Mouse (Mus musculus) hindbrain, postnatal 0 days (tissue): Measurements from ENCODE around the gene Smarcb1. TPM values are rescaled to one million over a fixed set of nuclear protein-coding genes. Genes with fewer than 3 reads are reported as not detected.

Source experiments
- ATAC-seq: fragments of 200-750 bp; cut with Nextera tagmentation; 2 replicates; pipeline ENCODE4 v1.8.0; 2017; ENCODE audit warnings: mild to moderate bottlenecking, moderate TSS enrichment, moderate library complexity
- DNase-seq: peaks from one replicate; pipeline ENCODE4 v3.0.0-alpha.2; 2015; ENCODE audit warnings: low spot score
- H3K27ac ChIP-seq: fragments of 300-500 bp; sonication (generic); 2 replicates; pipeline ENCODE4 v1.5.1; 2014; ENCODE audit warnings: mild to moderate bottlenecking
- H3K27me3 ChIP-seq: fragments of 300-500 bp; sonication (generic); 2 replicates; pipeline ENCODE4 v1.6.1; 2014; ENCODE audit warnings: low read length, mixed read lengths; ENCODE audit not compliant: insufficient read depth
- H3K36me3 ChIP-seq: fragments of 300-500 bp; sonication (generic); 2 replicates; pipeline ENCODE4 v1.6.1; 2014; ENCODE audit warnings: low read length, mixed read lengths; ENCODE audit not compliant: insufficient read depth
- H3K4me1 ChIP-seq: fragments of 300-500 bp; sonication (generic); 2 replicates; pipeline ENCODE4 v1.6.1; 2014; ENCODE audit warnings: antibody characterized with exemption, low read length, mixed read lengths; ENCODE audit not compliant: insufficient read depth
- H3K4me2 ChIP-seq: fragments of 300-500 bp; sonication (generic); 2 replicates; pipeline ENCODE4 v1.6.1; 2014; ENCODE audit warnings: low read depth, mild to moderate bottlenecking, low read length, moderate library complexity, mixed read lengths
- H3K4me3 ChIP-seq: fragments of 300-500 bp; sonication (generic); 2 replicates; pipeline ENCODE4 v1.5.1; 2014; ENCODE audit warnings: low read length
- H3K9ac ChIP-seq: fragments of 300-500 bp; sonication (generic); replicated peaks from 2 replicates; pipeline ENCODE4 v1.6.1; 2014; ENCODE audit warnings: mild to moderate bottlenecking, low read length, moderate library complexity, mixed read lengths
- H3K9me3 ChIP-seq: fragments of 300-500 bp; sonication (generic); 2 replicates; pipeline ENCODE4 v1.6.1; 2016; ENCODE audit warnings: low read length, mixed read lengths
- CTCF ChIP-seq: IDR thresholded peaks from 2 replicates; pipeline ENCODE4 v1.5.1; 2016; ENCODE audit warnings: antibody characterized with exemption, control low read depth, low read depth
- WGBS: fragments of 180-500 bp; shearing (Covaris S2); extraction: QIAGEN DNeasy Blood & Tissue Kit; methylation state at CpG from one replicate; pipeline ENCODE4 v1.1.7; 2014; 5-methylcytosine and 5-hydroxymethylcytosine counted together
- polyA plus RNA-seq: library from polyadenylated mRNA; unstranded; fragments of >200 nt; fragmentation: Nextera tagmentation; extraction: Ambion mirVana; gene quantifications from 2 replicates; pipeline ENCODE4 v1.2.1, GENCODE M21; 2015
- total RNA-seq: library from RNA; depleted of rRNA; stranded (reverse); fragments of >200 nt; gene quantifications from 2 replicates; pipeline ENCODE4 v1.2.3, GENCODE M21; 2014

Smarcb1 gene
- total and polyA plus RNA-seq, 2 experiments from 2014 or later, result 156 to 197 TPM

GRCm38 (mm10) chr10:75932891-75933290 lies 11.5 kb upstream of the Smarcb1 start, which contains the start of gene Chchd10:
Chchd10 (plus strand) TSS chr10:75933130.
- H3K27me3 ChIP-seq, result no peaks in the 10 kb centered on the region
- 0 out of 2 replicates have a peak within 1 kb of the TSS, but pooled peaks have one; percentile 3 for H3K27ac ChIP-seq
- DNase-seq (no peak), ATAC-seq (no peak)
- peaks cover 14% of the 10 kb centered on the region for H3K4me1 ChIP-seq
- H3K9ac ChIP-seq, result peak within 1 kb of the TSS; percentile 58
- 29% methylated on average over 6 of the region's 6 CpGs for WGBS
- no peaks in the 10 kb centered on the region for H3K9me3 ChIP-seq
- peak within 1 kb of the TSS; percentile 87 for H3K4me2 ChIP-seq
- TF ChIP-seq CTCF, result no peak
- peak within 1 kb of the TSS; percentile 43 for H3K4me3 ChIP-seq
- no peaks in the 10 kb centered on the region for H3K36me3 ChIP-seq

GRCm38 (mm10) chr10:75932081-75932678 lies 10.8 kb upstream of the Smarcb1 start:
- no peaks in the 10 kb centered on the region for H3K36me3 ChIP-seq
- peak overlapping the region; percentile 87 for H3K4me2 ChIP-seq
- H3K4me3 ChIP-seq, result peak overlapping the region; percentile 43
- no peaks in the 10 kb centered on the region for H3K27me3 ChIP-seq
- DNase-seq, result peak; percentile 43
- peak; percentile 27 for ATAC-seq
- 0 out of 2 replicates have a peak overlapping the region, but pooled peaks have one; percentile 3 for H3K27ac ChIP-seq
- no peaks in the 10 kb centered on the region for H3K9me3 ChIP-seq
- peak overlapping the region; percentile 58 for H3K9ac ChIP-seq
- H3K4me1 ChIP-seq, result peaks cover 14% of the 10 kb centered on the region
- TF ChIP-seq CTCF, result no peak
- WGBS, result under 1% methylated on average over 35 of the region's 44 CpGs

GRCm38 (mm10) chr10:75931311-75931710 lies 9.9 kb upstream of the Smarcb1 start:
- Histone ChIP-seq H3K27me3 (no peaks in the 10 kb centered on the region), H3K9ac (no peak overlapping the region), H3K36me3 (no peaks in the 10 kb centered on the region), H3K4me3 (peak overlapping the region; percentile 43), H3K4me1 (peaks cover 14% of the 10 kb centered on the region), H3K4me2 (peak overlapping the region; percentile 87), H3K27ac (no peak overlapping the region), H3K9me3 (no peaks in the 10 kb centered on the region)
- ATAC-seq (no peak), DNase-seq (no peak)
- TF ChIP-seq CTCF, result no peak
- WGBS, result 28% methylated on average over 7 of the region's 7 CpGs

GRCm38 (mm10) chr10:75930304-75930703 lies 8.9 kb upstream of the Smarcb1 start:
- Histone ChIP-seq H3K36me3 (no peaks in the 10 kb centered on the region), H3K9ac (no peak overlapping the region), H3K4me1 (peaks cover 14% of the 10 kb centered on the region), H3K27ac (no peak overlapping the region), H3K27me3 (no peaks in the 10 kb centered on the region), H3K4me3 (no peak overlapping the region), H3K9me3 (no peaks in the 10 kb centered on the region), H3K4me2 (no peak overlapping the region)
- peak; percentile 33 for DNase-seq
- WGBS, result 20% methylated on average over 6 of the region's 6 CpGs
- TF ChIP-seq CTCF, result no peak
- 0 out of 2 replicates have a peak, but pooled peaks have one; percentile 6 for ATAC-seq

- H3K4me1 ChIP-seq, result peaks cover 3% of the 10 kb centered on the region
- H3K36me3 ChIP-seq, result no peaks in the 10 kb centered on the region
- 74% methylated on average over 13 of the region's 13 CpGs for WGBS
- TF ChIP-seq CTCF, result no peak
- no peak overlapping the region for H3K4me2 ChIP-seq
- no peaks in the 10 kb centered on the region for H3K9me3 ChIP-seq
- no peak for ATAC-seq
- H3K4me3 ChIP-seq, result no peak overlapping the region
- no peaks in the 10 kb centered on the region for H3K27me3 ChIP-seq
- no peak overlapping the region for H3K9ac ChIP-seq
- no peak for DNase-seq
- H3K27ac ChIP-seq, result no peak overlapping the region
Observed at GRCm38 (mm10) chr10:75926396-75926795, 5.0 kb upstream of the Smarcb1 start.

- 0 out of 2 replicates have a peak, but pooled peaks cover 3% of the 10 kb centered on the region for H3K4me1 ChIP-seq
- peak; percentile 30 for TF ChIP-seq CTCF
- 43% methylated on average over 2 of the region's 2 CpGs for WGBS
- H3K27me3 ChIP-seq, result no peaks in the 10 kb centered on the region
- no peaks in the 10 kb centered on the region for H3K9me3 ChIP-seq
- H3K36me3 ChIP-seq, result no peaks in the 10 kb centered on the region
- ATAC-seq (no peak), DNase-seq (no peak)
- H3K4me2 ChIP-seq, result no peak overlapping the region
- no peak overlapping the region for H3K4me3 ChIP-seq
- no peak overlapping the region for H3K27ac ChIP-seq
- H3K9ac ChIP-seq, result no peak overlapping the region
Observed at GRCm38 (mm10) chr10:75924324-75924723, 2.9 kb upstream of the Smarcb1 start.
